Mouse (Mus musculus) neural tube, embryonic 12.5 days (tissue): ENCODE data around the gene Dnaja1. TPM values are rescaled to one million over a fixed set of nuclear protein-coding genes. Genes with fewer than 3 reads are reported as not detected.
A peak's percentile ranks its signal among the peaks of the same experiment; 100 is the strongest.

Experiments used
- ATAC-seq: fragments of 200-750 bp; cut with Nextera tagmentation; 2 replicates; pipeline ENCODE4 v1.8.0; 2017; ENCODE audit warnings: low read depth, mild to moderate bottlenecking, moderate TSS enrichment, moderate library complexity; ENCODE audit not compliant: low FRiP score
- H3K27ac ChIP-seq: fragments of 300-500 bp; sonication (generic); 2 replicates; pipeline ENCODE4 v1.5.1; 2016
- H3K27me3 ChIP-seq: fragments of 300-500 bp; sonication (generic); replicated peaks from 2 replicates; pipeline ENCODE4 v1.6.1; 2016; ENCODE audit warnings: mild to moderate bottlenecking
- H3K36me3 ChIP-seq: fragments of 300-500 bp; sonication (generic); 2 replicates; pipeline ENCODE4 v1.6.1; 2016; ENCODE audit warnings: mild to moderate bottlenecking
- H3K4me1 ChIP-seq: fragments of 300-500 bp; sonication (generic); 2 replicates; pipeline ENCODE4 v1.6.1; 2016
- H3K4me2 ChIP-seq: fragments of 300-500 bp; sonication (generic); replicated peaks from 2 replicates; pipeline ENCODE4 v1.6.1; 2016; ENCODE audit warnings: mild to moderate bottlenecking
- H3K4me3 ChIP-seq: fragments of 300-500 bp; sonication (generic); 2 replicates; pipeline ENCODE4 v1.5.1; 2016
- H3K9ac ChIP-seq: fragments of 300-500 bp; sonication (generic); 2 replicates; pipeline ENCODE4 v1.6.1; 2016; ENCODE audit warnings: mild to moderate bottlenecking
- H3K9me3 ChIP-seq: fragments of 300-500 bp; sonication (generic); 2 replicates; pipeline ENCODE4 v1.6.1; 2016; ENCODE audit warnings: mild to moderate bottlenecking
- WGBS: fragments of 180-500 bp; shearing (Covaris S2); methylation state at CpG from one replicate; pipeline ENCODE4 v1.1.7; 2016; 5-methylcytosine and 5-hydroxymethylcytosine counted together
- polyA plus RNA-seq: library from polyadenylated mRNA; unstranded; fragments of >200 nt; fragmentation: Nextera tagmentation; extraction: Ambion mirVana; gene quantifications from 2 replicates; pipeline ENCODE4 v1.2.1, GENCODE M21; 2016

Gene Dnaja1
- 690 and 701 TPM in 2 replicates for polyA plus RNA-seq

GRCm38 (mm10) chr4:40722011-40722666, at the start of gene Dnaja1:
TSS of gene Dnaja1 (plus strand) at chr4:40722150.
- peaks cover 23% of the 10 kb centered on the region for H3K4me1 ChIP-seq
- peak within 1 kb of the TSS; percentile 85 for H3K4me3 ChIP-seq
- peak; percentile 93 for ATAC-seq
- under 1% methylated on average over 54 of the region's 54 CpGs for WGBS
- no peaks in the 10 kb centered on the region for H3K27me3 ChIP-seq
- peak within 1 kb of the TSS; percentile 96 for H3K9ac ChIP-seq
- H3K27ac ChIP-seq, result peak within 1 kb of the TSS; percentile 99
- peak within 1 kb of the TSS; percentile 76 for H3K4me2 ChIP-seq
- H3K36me3 ChIP-seq, result peaks cover 24% of the 10 kb centered on the region
- no peaks in the 10 kb centered on the region for H3K9me3 ChIP-seq

GRCm38 (mm10) chr4:40673526-40673925, 48.4 kb upstream of the Dnaja1 start:
- Histone ChIP-seq H3K27ac (no peak overlapping the region), H3K9me3 (no peaks in the 10 kb centered on the region), H3K9ac (no peak overlapping the region), H3K4me3 (no peak overlapping the region), H3K4me1 (peaks cover 6% of the 10 kb centered on the region), H3K27me3 (no peaks in the 10 kb centered on the region), H3K36me3 (no peaks in the 10 kb centered on the region), H3K4me2 (no peak overlapping the region)
- 98% methylated on average over 5 of the region's 5 CpGs for WGBS
- ATAC-seq, result no peak

GRCm38 (mm10) chr4:40676338-40676737, 45.6 kb upstream of the Dnaja1 start:
- Histone ChIP-seq H3K27ac (no peak overlapping the region), H3K4me2 (peak overlapping the region; percentile 32), H3K4me1 (peaks cover 6% of the 10 kb centered on the region), H3K27me3 (no peaks in the 10 kb centered on the region), H3K4me3 (no peak overlapping the region), H3K9ac (no peak overlapping the region), H3K36me3 (no peaks in the 10 kb centered on the region), H3K9me3 (no peaks in the 10 kb centered on the region)
- WGBS, result 19% methylated on average over 14 of the region's 14 CpGs
- ATAC-seq, result 0 out of 2 replicates have a peak, but pooled peaks have one; percentile 8

DNA sequence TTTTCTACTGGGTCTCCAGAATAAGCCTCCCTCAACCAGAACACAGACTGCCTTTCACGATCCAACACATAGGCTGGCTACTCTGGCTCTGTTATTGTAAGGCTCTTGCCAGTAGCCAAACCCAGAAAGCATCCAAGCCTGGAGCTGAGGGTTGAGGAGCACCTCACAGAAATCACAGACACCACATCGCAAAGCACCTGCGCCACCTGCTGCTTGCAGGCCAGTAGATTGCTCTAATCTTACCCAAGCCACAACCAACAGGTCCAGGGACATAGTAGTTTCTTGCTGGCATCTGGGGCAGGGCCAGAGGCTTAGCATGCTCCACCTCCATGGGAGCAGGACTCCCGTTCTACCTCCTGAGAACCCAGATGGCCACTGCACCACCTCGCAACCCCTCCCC, 44.8 kb upstream of the Dnaja1 start:
- ATAC-seq, result no peak
- H3K27me3 ChIP-seq, result no peaks in the 10 kb centered on the region
- H3K27ac ChIP-seq, result no peak overlapping the region
- no peak overlapping the region for H3K4me2 ChIP-seq
- H3K4me3 ChIP-seq, result no peak overlapping the region
- no peaks in the 10 kb centered on the region for H3K9me3 ChIP-seq
- WGBS, result 50% methylated on average over 5 of the region's 5 CpGs
- H3K36me3 ChIP-seq, result no peaks in the 10 kb centered on the region
- H3K4me1 ChIP-seq, result peaks cover 6% of the 10 kb centered on the region
- no peak overlapping the region for H3K9ac ChIP-seq

DNA sequence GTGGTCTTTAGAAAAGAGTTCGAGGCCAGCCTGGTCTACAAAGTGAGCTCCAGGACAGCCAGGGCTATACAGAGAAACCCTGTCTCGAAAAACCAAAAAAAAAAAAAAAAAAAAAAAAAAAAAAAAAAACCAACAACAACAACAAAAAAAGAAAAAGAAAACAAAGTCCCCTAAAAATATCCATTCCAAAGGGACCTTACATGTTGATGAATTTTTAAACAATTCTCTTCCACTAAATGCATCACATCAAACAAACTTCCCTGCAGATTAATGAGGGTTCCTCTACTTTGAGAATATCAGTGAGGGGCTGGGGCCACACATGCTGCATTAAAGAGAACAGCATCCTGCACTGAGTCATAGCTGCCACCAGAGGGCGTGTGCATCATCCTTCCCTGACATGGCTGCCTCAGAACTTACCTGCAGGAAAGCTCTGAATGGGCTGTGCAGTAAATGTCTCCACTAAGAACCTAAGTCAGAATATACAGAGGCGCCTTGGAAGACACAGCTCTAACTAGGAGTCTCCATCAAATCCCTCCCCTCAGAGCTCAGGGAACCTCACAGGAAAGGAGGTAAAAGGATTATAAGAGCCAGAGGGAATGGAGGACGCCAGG, 41.6 kb upstream of the Dnaja1 start:
- ATAC-seq, result no peak

GRCm38 (mm10) chr4:40681908-40682307, 40.0 kb upstream of the Dnaja1 start:
- Histone ChIP-seq H3K4me3 (no peak overlapping the region), H3K4me1 (no peaks in the 10 kb centered on the region), H3K4me2 (no peak overlapping the region), H3K27me3 (no peaks in the 10 kb centered on the region), H3K36me3 (peaks cover 12% of the 10 kb centered on the region), H3K9me3 (no peaks in the 10 kb centered on the region), H3K27ac (no peak overlapping the region), H3K9ac (no peak overlapping the region)
- peak; percentile 19; the same call in 1 of the 2 replicates for ATAC-seq
- 24% methylated on average over 3 of the region's 3 CpGs for WGBS

More for the DNA sequence above, 41.6 kb upstream of the Dnaja1 start:
- peaks cover 6% of the 10 kb centered on the region for H3K4me1 ChIP-seq
- no peak overlapping the region for H3K4me2 ChIP-seq
- H3K4me3 ChIP-seq, result no peak overlapping the region
- no peaks in the 10 kb centered on the region for H3K9me3 ChIP-seq
- H3K27me3 ChIP-seq, result no peaks in the 10 kb centered on the region
- no peak overlapping the region for H3K27ac ChIP-seq
- no peak overlapping the region for H3K9ac ChIP-seq
- 49% methylated on average over 5 of the region's 5 CpGs for WGBS
- no peaks in the 10 kb centered on the region for H3K36me3 ChIP-seq

- Histone ChIP-seq H3K4me2 (no peak overlapping the region), H3K27me3 (no peaks in the 10 kb centered on the region), H3K9ac (no peak overlapping the region), H3K4me3 (no peak overlapping the region), H3K4me1 (no peaks in the 10 kb centered on the region), H3K27ac (no peak overlapping the region), H3K9me3 (no peaks in the 10 kb centered on the region), H3K36me3 (peaks cover 15% of the 10 kb centered on the region)
- ATAC-seq, result 0 out of 2 replicates have a peak, but pooled peaks have one; percentile 3
- 89% methylated on average over 5 of the region's 5 CpGs for WGBS
Observed at GRCm38 (mm10) chr4:40682359-40682758, 39.6 kb upstream of the Dnaja1 start.

DNA sequence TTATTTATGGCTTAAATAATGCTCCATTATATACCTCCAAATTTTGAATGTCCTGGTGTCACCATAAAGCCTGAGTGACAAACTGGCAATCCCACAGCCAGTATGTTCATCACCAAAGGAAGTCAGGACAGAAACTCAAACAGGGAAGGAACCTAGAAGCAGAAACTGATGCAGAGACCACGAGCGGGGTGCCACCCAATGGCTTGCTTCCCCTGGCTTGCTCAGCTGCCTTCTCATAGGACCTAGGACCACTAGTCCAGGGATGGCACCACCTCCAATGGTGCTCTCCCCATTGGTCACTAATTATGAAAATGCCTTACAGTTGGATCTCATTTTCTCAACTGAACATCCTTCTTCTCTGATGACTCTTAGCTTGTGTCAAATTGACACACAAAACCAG, 38.6 kb upstream of the Dnaja1 start:
- Histone ChIP-seq H3K4me1 (no peaks in the 10 kb centered on the region), H3K4me2 (no peak overlapping the region), H3K27ac (no peak overlapping the region), H3K27me3 (no peaks in the 10 kb centered on the region), H3K9me3 (no peaks in the 10 kb centered on the region), H3K36me3 (peaks cover 21% of the 10 kb centered on the region), H3K4me3 (no peak overlapping the region), H3K9ac (no peak overlapping the region)
- no peak for ATAC-seq
- 93% methylated on average over 2 of the region's 2 CpGs for WGBS

DNA sequence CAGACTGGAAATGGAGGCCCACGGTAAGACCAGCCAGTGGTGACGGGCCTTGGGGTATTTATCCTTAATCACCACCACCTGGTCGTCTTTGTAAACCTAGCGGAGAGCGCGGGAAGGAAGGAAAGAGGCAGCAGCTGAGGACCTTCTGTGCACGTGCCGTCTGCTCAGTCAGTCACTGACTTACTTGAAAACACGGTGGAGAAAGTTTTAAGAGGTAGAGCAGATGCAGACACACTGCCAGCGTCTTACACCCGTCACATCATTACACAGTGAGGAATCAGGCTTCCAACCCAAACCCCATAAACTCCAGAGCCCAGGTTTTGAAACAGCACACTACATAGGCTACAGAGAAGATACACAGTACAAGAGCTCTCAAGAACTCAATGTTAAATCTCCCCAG, 30.9 kb upstream of the Dnaja1 start:
- 88% methylated on average over 11 of the region's 11 CpGs for WGBS
- peaks cover 72% of the 10 kb centered on the region for H3K36me3 ChIP-seq

DNA sequence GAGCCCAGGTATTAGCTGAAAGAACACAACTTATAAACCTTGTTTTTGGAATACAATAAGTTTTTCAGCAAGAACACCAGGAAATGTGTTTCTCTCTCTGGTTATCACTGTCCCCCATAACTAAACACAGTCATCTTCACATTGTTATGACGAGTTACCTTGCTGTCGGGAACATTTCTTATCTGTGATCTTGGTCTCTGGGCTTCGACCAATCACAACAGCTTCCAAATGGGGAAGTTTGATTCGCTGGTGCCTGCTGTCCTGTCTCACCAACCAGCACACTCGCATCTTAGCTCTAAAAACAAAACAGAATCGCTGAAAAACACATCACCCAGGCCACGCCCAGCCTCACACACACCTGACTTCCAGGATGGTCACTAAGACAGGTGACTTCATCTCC, 24.9 kb upstream of the Dnaja1 start:
- 83% methylated on average over 7 of the region's 7 CpGs for WGBS
- ATAC-seq, result no peak
- Histone ChIP-seq H3K36me3 (peaks cover 46% of the 10 kb centered on the region), H3K9me3 (no peaks in the 10 kb centered on the region), H3K4me3 (no peak overlapping the region), H3K4me2 (no peak overlapping the region), H3K27ac (no peak overlapping the region), H3K27me3 (no peaks in the 10 kb centered on the region), H3K9ac (no peak overlapping the region), H3K4me1 (peaks cover 10% of the 10 kb centered on the region)

More for the DNA sequence above, 30.9 kb upstream of the Dnaja1 start:
- no peaks in the 10 kb centered on the region for H3K4me1 ChIP-seq
- H3K4me2 ChIP-seq, result no peak overlapping the region
- no peak overlapping the region for H3K9ac ChIP-seq
- no peak overlapping the region for H3K27ac ChIP-seq
- ATAC-seq, result no peak
- H3K9me3 ChIP-seq, result no peaks in the 10 kb centered on the region
- H3K27me3 ChIP-seq, result no peaks in the 10 kb centered on the region
- H3K4me3 ChIP-seq, result no peak overlapping the region

DNA sequence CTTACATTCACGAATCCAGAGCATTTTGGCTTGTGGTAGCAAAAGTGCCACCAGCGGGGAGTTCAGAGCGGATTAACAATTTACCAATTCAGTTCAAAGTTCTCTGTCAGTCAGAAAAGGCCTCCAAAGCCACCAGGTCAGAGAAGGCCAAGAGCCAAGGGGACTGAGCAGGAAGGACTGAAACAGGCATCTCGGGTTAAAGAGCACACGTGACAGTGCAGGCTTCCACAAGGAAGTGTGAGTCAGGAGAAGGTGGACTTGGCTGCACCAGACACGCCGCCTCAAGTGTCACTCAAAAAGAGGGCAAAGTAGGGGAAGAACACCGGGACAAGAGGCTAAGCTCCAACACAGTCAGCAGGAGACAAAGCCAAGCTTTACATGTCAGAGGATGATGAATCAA, 21.7 kb upstream of the Dnaja1 start:
- WGBS, result 87% methylated on average over 8 of the region's 8 CpGs
- Histone ChIP-seq H3K4me3 (no peak overlapping the region), H3K27ac (no peak overlapping the region), H3K27me3 (no peaks in the 10 kb centered on the region), H3K4me1 (peaks cover 21% of the 10 kb centered on the region), H3K9me3 (no peaks in the 10 kb centered on the region), H3K36me3 (peaks cover 19% of the 10 kb centered on the region), H3K9ac (no peak overlapping the region), H3K4me2 (no peak overlapping the region)
- ATAC-seq, result no peak

DNA sequence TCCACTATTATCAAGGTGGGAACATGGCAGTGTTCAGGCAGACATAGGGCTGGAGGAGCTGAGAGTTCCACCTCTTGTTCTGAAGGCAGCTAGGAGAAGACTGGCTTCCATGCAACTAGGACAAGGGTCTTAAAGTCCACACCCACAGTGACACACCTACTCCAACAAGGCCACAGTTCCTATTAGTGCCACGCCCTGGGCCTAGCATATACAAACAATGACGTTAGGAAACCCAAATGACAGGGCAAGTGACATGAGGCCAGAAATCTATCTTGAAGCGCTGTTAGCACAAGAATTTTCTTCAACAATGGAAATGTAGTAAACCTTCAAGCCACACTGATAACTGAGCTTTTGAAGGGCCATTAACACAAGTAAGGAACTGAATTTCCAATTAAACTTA, 20.2 kb upstream of the Dnaja1 start:
- Histone ChIP-seq H3K4me3 (peak overlapping the region; percentile 63), H3K9ac (no peak overlapping the region; the same call in 1 of the 2 replicates), H3K4me1 (peaks cover 21% of the 10 kb centered on the region), H3K36me3 (peaks cover 6% of the 10 kb centered on the region; the same call in 1 of the 2 replicates), H3K27me3 (no peaks in the 10 kb centered on the region), H3K9me3 (no peaks in the 10 kb centered on the region), H3K27ac (no peak overlapping the region), H3K4me2 (peak overlapping the region; percentile 79)
- ATAC-seq, result no peak
- 85% methylated on average over 3 of the region's 3 CpGs for WGBS
